Mouse (Mus musculus) C2C12 (cell line): ENCODE results near the gene Mxd1.

ENCODE experiments used
- CEBPB ChIP-seq: IDR thresholded peaks from one replicate; pipeline ENCODE4 v1.6.1; 2011; ENCODE audit warnings: low read depth, mild to moderate bottlenecking, control low read depth, moderate library complexity
- CTCF ChIP-seq: IDR thresholded peaks from one replicate; pipeline ENCODE4 v1.5.1; 2011; ENCODE audit not compliant: control insufficient read depth, insufficient read depth, insufficient read length
- MAX ChIP-seq: IDR thresholded peaks from one replicate; pipeline ENCODE4 v1.6.1; 2011; ENCODE audit warnings: mild to moderate bottlenecking, control low read depth
- MYOD1 ChIP-seq: IDR thresholded peaks from one replicate; pipeline ENCODE4 v1.6.1; 2011; ENCODE audit warnings: low read depth; ENCODE audit not compliant: control insufficient read depth, insufficient read length
- USF1 ChIP-seq: IDR thresholded peaks from one replicate; pipeline ENCODE4 v1.6.1; 2011; ENCODE audit warnings: low read depth, mild to moderate bottlenecking, control low read depth, moderate library complexity

DNA sequence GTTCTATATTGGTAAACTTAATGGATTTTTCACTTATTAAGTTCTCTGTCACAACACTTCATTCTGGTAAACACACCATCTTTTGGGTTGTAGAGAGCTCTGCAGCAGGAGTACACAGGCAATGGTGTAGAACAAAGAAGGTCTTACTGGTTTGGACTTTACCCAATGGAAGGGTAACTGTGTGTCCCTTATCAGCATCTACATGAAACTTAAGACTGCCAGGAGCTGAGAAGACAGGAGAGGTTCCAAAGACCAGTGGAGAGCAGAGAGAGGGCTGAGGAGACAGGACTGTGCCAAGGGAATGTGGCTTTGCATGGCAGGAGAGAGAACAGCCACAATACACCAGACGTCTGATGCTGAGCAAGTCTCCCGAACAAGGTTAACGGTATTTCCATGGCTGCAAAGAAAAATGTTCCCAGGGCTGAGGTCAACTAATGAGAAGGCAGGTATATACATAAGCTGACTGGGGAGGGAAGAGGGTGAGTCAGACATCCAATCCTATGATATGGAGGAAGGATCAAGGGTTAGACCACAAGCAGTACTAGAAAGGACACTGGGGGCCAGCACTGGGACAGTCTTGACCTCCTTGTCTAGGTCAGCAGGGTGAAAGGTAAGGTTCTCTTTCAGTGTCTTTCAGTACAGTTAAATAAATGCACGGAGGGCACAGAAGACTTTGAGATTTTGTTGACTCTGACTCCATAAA is 39.3 kb upstream of the Mxd1 start:
- TF ChIP-seq CTCF (no peak), MYOD1 (no peak), MAX (no peak), USF1 (no peak), CEBPB (no peak)
